In the genomic region with DNA sequence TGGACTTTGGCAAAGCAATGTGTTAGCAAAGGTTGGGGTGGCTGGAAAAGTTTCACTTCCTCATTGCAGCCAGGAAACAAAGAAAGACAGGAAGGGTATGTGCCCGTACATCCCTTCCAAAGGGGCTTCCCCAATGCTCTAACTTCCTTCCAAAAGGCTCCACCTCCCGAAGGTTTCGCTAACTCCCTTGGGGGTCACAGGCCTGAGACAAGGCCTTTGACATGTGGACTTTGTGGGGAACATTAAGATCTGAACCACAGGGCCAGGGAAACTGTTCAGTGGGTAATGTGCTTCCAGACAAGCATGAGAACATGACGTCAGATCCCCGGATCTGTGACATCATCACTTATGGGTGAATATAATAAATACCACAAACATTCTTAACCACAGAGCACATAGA, we compare ENCODE assay signal across 19 mouse cellular contexts. TPM values are rescaled to one million over a fixed set of nuclear protein-coding genes. Genes with fewer than 3 reads are reported as not detected.
DNase-seq lines count a peak whose midpoint lies in the region; ATAC-seq lines count a peak whose summit lies in the region.
"Had no signal": no experiment of that assay in that cellular context is flagged by ENCODE, and none has a peak within 500 bp of the region (broad histone marks: within the 10 kb centered on the region; RNA-seq: fewer than 3 reads in every experiment).

No protein-coding gene starts in this region.

- no peak for DNase-seq in liver, embryonic 13.5 days
- DNase-seq in urinary bladder, postnatal 4 days (ENCODE audit: low spot score in 2 of 2) = peak; percentile 15 to 32
- no peak for DNase-seq in urinary bladder, adult 2 months (ENCODE audit: low spot score)
- peak; percentile 12 for DNase-seq in limb, embryonic 11.5 days (ENCODE audit: low spot score)
- DNase-seq in hindbrain, embryonic 11.5 days (ENCODE audit: low spot score) = no peak
- DNase-seq in MN1 (ENCODE audit: low spot score) = no peak
- DNase-seq: cerebellum, postnatal 36 days; kidney, adult 8-10 months; kidney, postnatal 4 days; layer of hippocampus, postnatal 36 days; lung, adult 2 months; right cerebral cortex, postnatal 14 days; thymus, adult 2 months had no signal

- H3K9ac ChIP-seq in liver, embryonic 13.5 days = no peak overlapping the region
- H3K9ac ChIP-seq in liver, embryonic 12.5 days = no peak overlapping the region
- no peak overlapping the region for H3K9ac ChIP-seq in limb, embryonic 11.5 days (ENCODE audit: low read length)
- H3K9ac ChIP-seq in hindbrain, embryonic 16.5 days (ENCODE audit: low read depth, low read length) = no peak overlapping the region
- H3K9ac ChIP-seq in hindbrain, embryonic 11.5 days (ENCODE audit: low read depth, low read length) = no peak overlapping the region
- H3K9ac ChIP-seq: limb, embryonic 12.5 days had no signal

- peaks cover 28% of the 10 kb centered on the region for H3K4me1 ChIP-seq in liver, embryonic 13.5 days (replicated peaks)
- peaks cover 20% of the 10 kb centered on the region for H3K4me1 ChIP-seq in liver, embryonic 12.5 days
- H3K4me1 ChIP-seq in limb, embryonic 11.5 days (ENCODE audit: control insufficient read depth, insufficient read depth, low read length) = no peaks in the 10 kb centered on the region
- no peaks in the 10 kb centered on the region for H3K4me1 ChIP-seq in hindbrain, embryonic 16.5 days (ENCODE audit: control insufficient read depth, insufficient read depth, low read depth, low read length)
- H3K4me1 ChIP-seq in hindbrain, embryonic 11.5 days (replicated peaks; ENCODE audit: control insufficient read depth, insufficient read depth, low read length) = no peaks in the 10 kb centered on the region
- H3K4me1 ChIP-seq: limb, embryonic 12.5 days; midbrain, embryonic 10.5 days had no signal

- H3K27ac ChIP-seq in liver, embryonic 13.5 days = peak overlapping the region; percentile 23; the same call in 1 of the 2 replicates
- H3K27ac ChIP-seq in liver, embryonic 12.5 days = no peak overlapping the region
- no peak overlapping the region for H3K27ac ChIP-seq in limb, embryonic 11.5 days (replicated peaks; ENCODE audit: low read depth, low read length)
- no peak overlapping the region for H3K27ac ChIP-seq in hindbrain, embryonic 16.5 days (ENCODE audit: low read depth, low read length)
- H3K27ac ChIP-seq in hindbrain, embryonic 11.5 days (ENCODE audit: low read depth, low read length) = no peak overlapping the region
- H3K27ac ChIP-seq: hindbrain, postnatal 0 days; limb, embryonic 12.5 days; midbrain, embryonic 10.5 days had no signal

- no peaks in the 10 kb centered on the region for H3K9me3 ChIP-seq in liver, embryonic 13.5 days (replicated peaks)
- no peaks in the 10 kb centered on the region for H3K9me3 ChIP-seq in liver, embryonic 12.5 days (replicated peaks)
- H3K9me3 ChIP-seq in limb, embryonic 11.5 days (ENCODE audit: control insufficient read depth, low read length) = no peaks in the 10 kb centered on the region
- peaks cover 2% of the 10 kb centered on the region; the same call in 1 of the 2 replicates for H3K9me3 ChIP-seq in hindbrain, embryonic 16.5 days (ENCODE audit: control insufficient read depth, low read length)
- no peaks in the 10 kb centered on the region for H3K9me3 ChIP-seq in hindbrain, embryonic 11.5 days (ENCODE audit: control insufficient read depth, low read length)
- H3K9me3 ChIP-seq: limb, embryonic 12.5 days; midbrain, embryonic 10.5 days had no signal

- no peaks in the 10 kb centered on the region for H3K27me3 ChIP-seq in liver, embryonic 13.5 days
- no peaks in the 10 kb centered on the region for H3K27me3 ChIP-seq in liver, embryonic 12.5 days (replicated peaks)
- no peaks in the 10 kb centered on the region for H3K27me3 ChIP-seq in limb, embryonic 11.5 days (ENCODE audit: control insufficient read depth, insufficient read depth, low read length)
- H3K27me3 ChIP-seq in hindbrain, embryonic 16.5 days (replicated peaks; ENCODE audit: control insufficient read depth, insufficient read depth, low read length) = no peaks in the 10 kb centered on the region
- H3K27me3 ChIP-seq in hindbrain, embryonic 11.5 days (ENCODE audit: control insufficient read depth, insufficient read depth, low read length) = no peaks in the 10 kb centered on the region
- H3K27me3 ChIP-seq: limb, embryonic 12.5 days; Patski had no signal

- 61% methylated on average over 5 of the region's 5 CpGs for WGBS in liver, embryonic 13.5 days (ENCODE audit: insufficient replicate concordance)
- WGBS in liver, embryonic 12.5 days (ENCODE audit: insufficient replicate concordance) = 61% methylated on average over 5 of the region's 5 CpGs
- WGBS in limb, embryonic 11.5 days = 89% methylated on average over 5 of the region's 5 CpGs
- WGBS in hindbrain, embryonic 16.5 days = 98% methylated on average over 5 of the region's 5 CpGs
- WGBS in hindbrain, embryonic 11.5 days = 88% methylated on average over 5 of the region's 5 CpGs

- H3K36me3 ChIP-seq in liver, embryonic 13.5 days = no peaks in the 10 kb centered on the region
- no peaks in the 10 kb centered on the region for H3K36me3 ChIP-seq in liver, embryonic 12.5 days
- no peaks in the 10 kb centered on the region for H3K36me3 ChIP-seq in limb, embryonic 11.5 days (ENCODE audit: control insufficient read depth, insufficient read depth, low read length)
- no peaks in the 10 kb centered on the region for H3K36me3 ChIP-seq in hindbrain, embryonic 16.5 days (ENCODE audit: control insufficient read depth, insufficient read depth, low read length)
- no peaks in the 10 kb centered on the region for H3K36me3 ChIP-seq in hindbrain, embryonic 11.5 days (ENCODE audit: control insufficient read depth, insufficient read depth, low read length)
- H3K36me3 ChIP-seq: limb, embryonic 12.5 days; midbrain, embryonic 10.5 days had no signal

- no peak for ATAC-seq in liver, embryonic 13.5 days (ENCODE audit: low read depth)
- ATAC-seq in liver, embryonic 12.5 days = no peak
- ATAC-seq in limb, embryonic 11.5 days (ENCODE audit: insufficient number of reproducible peaks, low FRiP score, low TSS enrichment, low read depth) = no peak
- no peak for ATAC-seq in hindbrain, embryonic 16.5 days
- no peak for ATAC-seq in hindbrain, embryonic 11.5 days (ENCODE audit: low FRiP score)
- ATAC-seq: hindbrain, postnatal 0 days; Patski had no signal

- no peak overlapping the region for H3K4me2 ChIP-seq in liver, embryonic 13.5 days
- no peak overlapping the region for H3K4me2 ChIP-seq in liver, embryonic 12.5 days
- H3K4me2 ChIP-seq in limb, embryonic 11.5 days (ENCODE audit: low read depth, severe bottlenecking) = no peak overlapping the region
- H3K4me2 ChIP-seq in hindbrain, embryonic 16.5 days (ENCODE audit: low read length) = no peak overlapping the region
- no peak overlapping the region for H3K4me2 ChIP-seq in hindbrain, embryonic 11.5 days (replicated peaks; ENCODE audit: low read depth, low read length)
- H3K4me2 ChIP-seq: limb, embryonic 12.5 days had no signal

- no peak overlapping the region for H3K4me3 ChIP-seq in liver, embryonic 13.5 days (replicated peaks)
- H3K4me3 ChIP-seq in liver, embryonic 12.5 days = no peak overlapping the region
- H3K4me3 ChIP-seq in limb, embryonic 11.5 days (ENCODE audit: low read depth, low read length) = no peak overlapping the region
- no peak overlapping the region for H3K4me3 ChIP-seq in hindbrain, embryonic 16.5 days (ENCODE audit: low read length)
- no peak overlapping the region for H3K4me3 ChIP-seq in hindbrain, embryonic 11.5 days (ENCODE audit: low read depth, low read length)
- H3K4me3 ChIP-seq: limb, embryonic 12.5 days; midbrain, embryonic 10.5 days had no signal

RNA-seq across cellular contexts. Expression of a gene that starts 15.5 kb away (rescaled TPM):
- polyA plus RNA-seq in liver, embryonic 13.5 days (2015; fragmentation: Nextera tagmentation; extraction: Ambion mirVana) = 4.6 and 6.1 TPM in 2 replicates
- polyA plus RNA-seq in liver, embryonic 12.5 days (2016; fragmentation: Nextera tagmentation; extraction: Ambion mirVana) = 21.9 and 23.6 TPM in 2 replicates
- 29.0 and 30.1 TPM in 2 replicates for polyA plus RNA-seq in urinary bladder, adult 2 months (2012; rRNA removed)
- 8.4 and 9.7 TPM in 2 replicates for polyA plus RNA-seq in limb, embryonic 11.5 days (2014; fragmentation: Nextera tagmentation; extraction: Ambion mirVana)
- 9.5 and 11.7 TPM in 2 replicates for polyA plus RNA-seq in hindbrain, embryonic 16.5 days (2015; fragmentation: Nextera tagmentation; extraction: Ambion mirVana)
- polyA plus RNA-seq in hindbrain, embryonic 11.5 days (2014; fragmentation: Nextera tagmentation; extraction: Ambion mirVana) = 10.7 and 14.9 TPM in 2 replicates

Comparison
In these comparisons a context has a peak if more than half of its experiments do, and no peak if none do; other contexts are left out.
1. DNase-seq: peak in urinary bladder, postnatal 4 days (2 of 2) and limb, embryonic 11.5 days (single experiment); none in liver, embryonic 13.5 days (single experiment), urinary bladder, adult 2 months (single experiment), hindbrain, embryonic 11.5 days (single experiment) and MN1 (single experiment).